Mouse (Mus musculus): ENCODE measurements around the gene Tep1.
"Not testable (repeated sequence)": the region's sequence is repeated elsewhere in the genome, so short reads cannot be mapped to it uniquely, and the experiment has no call there.

- TF ChIP-seq CTCF (conservative IDR thresholded peaks at IDR 0.05; ENCODE audit: low read length); NANOG (IDR thresholded peaks at IDR 0.05; ENCODE audit: borderline replicate concordance, low read length); POU5F1 (IDR thresholded peaks at IDR 0.05; ENCODE audit: borderline replicate concordance, low read length): not testable (repeated sequence)
Observed at GRCm38 (mm10) chr14:50897992-50898391, 27.6 kb upstream of the Tep1 start.

Data from E14TG2a.4 (cell line).